Mouse (Mus musculus): ENCODE data around the gene Atxn1.

Gene Atxn1

GRCm38 (mm10) chr13:45715583-45716180 lies 249.1 kb downstream of the Atxn1 start:
- no peak for DNase-seq

- DNase-seq = no peak
Measured at GRCm38 (mm10) chr13:45710041-45710440, 254.8 kb downstream of the Atxn1 start.

DNA sequence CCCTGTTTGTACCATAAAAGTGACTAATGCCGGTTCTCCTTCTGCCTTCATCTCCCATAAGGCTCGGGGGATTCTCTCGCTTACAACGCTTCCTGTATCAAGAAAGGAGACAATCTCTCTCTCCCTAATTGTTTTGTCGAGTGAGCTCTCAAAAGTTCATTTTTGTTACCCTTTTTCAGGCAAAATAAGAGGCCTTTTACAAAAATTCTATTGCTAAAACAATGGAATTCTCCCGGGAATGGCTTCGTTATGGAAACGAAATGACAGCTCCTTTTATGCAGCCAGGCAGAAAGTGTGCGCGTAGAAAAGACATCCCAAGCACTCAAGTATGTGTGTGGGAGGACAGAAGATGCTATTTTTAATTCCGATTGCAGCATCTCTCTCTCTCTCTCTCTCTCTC lies 255.4 kb downstream of the Atxn1 start:
- peak; percentile 30 for DNase-seq

- DNase-seq = no peak
Measured at GRCm38 (mm10) chr13:45701296-45701790, 263.5 kb downstream of the Atxn1 start.

DNA sequence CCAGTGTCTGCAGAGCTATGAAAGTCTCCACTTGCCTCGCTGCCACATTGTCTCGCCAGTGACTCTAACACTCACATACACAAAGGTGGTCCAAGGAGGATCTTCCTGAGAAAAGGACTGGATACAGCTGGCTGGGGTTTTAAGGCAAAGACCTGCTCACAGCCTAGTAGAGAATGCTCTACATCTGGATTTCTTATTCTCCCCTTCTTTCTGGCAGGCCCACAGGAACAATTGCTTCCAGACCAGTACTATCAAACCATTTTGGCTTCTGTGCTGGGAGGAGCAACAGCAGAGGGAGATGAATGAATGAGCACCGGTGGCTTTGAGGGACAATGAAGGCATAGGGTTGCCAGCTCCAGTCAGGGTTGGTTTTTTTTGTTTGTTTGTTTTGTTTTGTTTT lies 265.8 kb downstream of the Atxn1 start:
- DNase-seq = no peak

GRCm38 (mm10) chr13:45696009-45696408 lies 268.8 kb downstream of the Atxn1 start:
- no peak for DNase-seq

DNA sequence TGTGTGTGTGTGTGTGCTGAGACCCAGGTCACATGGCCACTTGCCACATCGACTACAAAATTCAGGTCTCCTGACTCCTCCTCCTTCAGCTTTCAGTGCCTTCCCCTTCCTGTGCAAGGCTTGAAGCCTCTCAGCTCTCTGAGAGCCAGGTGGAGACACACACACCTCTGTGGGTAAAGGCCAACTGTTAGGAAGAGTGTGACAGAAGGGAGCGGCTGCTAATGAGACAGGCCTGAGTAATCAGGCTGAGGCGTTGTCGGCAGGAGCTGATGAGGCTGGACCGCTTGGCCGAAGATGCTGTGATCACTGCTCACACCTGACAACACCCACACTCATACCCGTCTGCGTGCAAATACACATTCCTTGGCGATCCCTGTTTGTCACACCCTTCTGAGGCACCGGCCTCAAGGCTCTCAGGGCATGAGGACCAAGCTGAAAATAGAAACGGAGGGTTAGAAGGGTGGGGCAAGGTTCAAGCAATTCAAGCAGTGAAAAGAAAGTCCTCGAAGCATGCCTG lies 269.8 kb downstream of the Atxn1 start:
- DNase-seq = no peak

- DNase-seq = no peak
Measured at GRCm38 (mm10) chr13:45693953-45694352, 270.9 kb downstream of the Atxn1 start.

- DNase-seq = no peak
Measured at GRCm38 (mm10) chr13:45693534-45693933, 271.3 kb downstream of the Atxn1 start.

- DNase-seq = no peak
Measured at GRCm38 (mm10) chr13:45693126-45693525, 271.7 kb downstream of the Atxn1 start.

DNA sequence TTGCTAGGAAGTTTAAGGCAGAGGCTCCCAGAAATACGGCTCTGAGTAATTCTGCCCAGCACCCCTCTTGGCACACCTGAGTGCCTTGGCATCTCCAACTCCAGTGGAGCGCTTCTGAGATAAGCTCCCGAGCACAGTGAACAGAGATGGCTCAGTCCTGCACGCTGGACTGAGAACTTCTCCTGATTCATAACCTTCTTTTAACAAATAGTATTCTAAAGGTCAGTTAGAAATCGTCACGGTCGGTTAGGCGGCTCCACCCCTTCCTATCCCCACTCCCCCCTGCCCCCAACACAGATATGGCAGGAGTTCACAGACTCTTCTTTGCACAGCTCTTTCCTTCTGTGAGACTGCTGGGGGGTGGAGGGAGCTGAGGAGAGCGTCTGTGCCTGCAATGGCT lies 272.4 kb downstream of the Atxn1 start:
- DNase-seq = no peak

GRCm38 (mm10) chr13:45690426-45690825 lies 274.4 kb downstream of the Atxn1 start:
- DNase-seq = no peak

GRCm38 (mm10) chr13:45688864-45689263 lies 275.9 kb downstream of the Atxn1 start:
- DNase-seq = no peak

DNA sequence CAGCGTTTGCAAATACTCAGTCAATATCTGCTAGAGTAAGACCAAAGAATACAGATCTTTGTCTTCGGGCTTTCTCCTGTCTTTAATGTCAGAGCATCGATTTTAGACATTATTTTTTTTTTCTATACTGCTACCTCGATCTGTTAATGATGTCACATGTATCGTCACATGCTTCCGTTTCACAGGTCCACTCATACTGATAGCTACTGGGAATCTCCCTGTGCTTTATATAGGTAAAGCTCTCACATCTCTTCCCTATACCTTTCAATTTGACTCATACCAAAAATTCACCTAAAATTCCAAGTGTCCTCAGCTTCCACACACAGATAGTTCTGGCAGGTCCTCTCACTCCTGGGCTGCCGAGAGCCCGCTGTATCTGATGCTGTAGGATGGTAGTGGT lies 277.2 kb downstream of the Atxn1 start:
- DNase-seq = no peak

DNA sequence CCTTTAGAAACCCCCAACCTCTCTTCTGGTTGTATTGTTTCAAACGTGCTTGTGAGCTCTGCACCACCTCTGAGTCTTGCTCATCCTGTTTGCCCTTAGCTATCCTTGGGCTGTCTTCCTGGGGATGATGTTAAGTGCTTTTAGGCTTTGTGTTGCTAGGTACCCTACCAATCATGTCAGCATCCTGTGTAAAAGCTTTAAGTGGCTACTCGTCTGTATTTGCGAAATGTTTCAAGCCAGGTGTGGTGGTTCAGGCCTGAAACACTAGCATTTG lies 278.6 kb downstream of the Atxn1 start:
- no peak for DNase-seq

- DNase-seq = no peak
Measured at GRCm38 (mm10) chr13:45685575-45686308, 279.1 kb downstream of the Atxn1 start.

GRCm38 (mm10) chr13:45684891-45685311 lies 279.9 kb downstream of the Atxn1 start:
- no peak for DNase-seq

GRCm38 (mm10) chr13:45683991-45684390 lies 280.8 kb downstream of the Atxn1 start:
- no peak for DNase-seq

GRCm38 (mm10) chr13:45681196-45681595 lies 283.6 kb downstream of the Atxn1 start:
- DNase-seq = no peak

GRCm38 (mm10) chr13:45680651-45681050 lies 284.2 kb downstream of the Atxn1 start:
- no peak for DNase-seq

DNA sequence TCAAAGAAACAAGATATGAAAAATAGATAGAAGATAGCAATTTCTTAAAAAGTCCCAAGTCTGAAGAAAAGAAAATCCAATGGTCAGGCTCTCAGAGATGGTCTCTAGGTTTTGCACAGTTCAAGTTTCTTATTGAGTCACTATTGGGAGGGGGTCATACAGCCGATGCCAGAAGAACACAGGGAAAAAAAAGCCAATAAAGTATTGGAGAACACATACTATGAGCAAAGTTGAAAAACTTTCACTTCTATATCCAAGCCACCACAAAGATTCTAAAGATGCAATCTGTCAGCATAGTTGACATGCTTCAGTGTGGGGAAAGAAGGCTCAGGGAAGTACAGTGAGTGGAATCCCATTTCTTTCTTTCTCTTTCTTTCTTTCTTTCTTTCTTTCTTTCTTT lies 285.7 kb downstream of the Atxn1 start:
- no peak for DNase-seq

DNA sequence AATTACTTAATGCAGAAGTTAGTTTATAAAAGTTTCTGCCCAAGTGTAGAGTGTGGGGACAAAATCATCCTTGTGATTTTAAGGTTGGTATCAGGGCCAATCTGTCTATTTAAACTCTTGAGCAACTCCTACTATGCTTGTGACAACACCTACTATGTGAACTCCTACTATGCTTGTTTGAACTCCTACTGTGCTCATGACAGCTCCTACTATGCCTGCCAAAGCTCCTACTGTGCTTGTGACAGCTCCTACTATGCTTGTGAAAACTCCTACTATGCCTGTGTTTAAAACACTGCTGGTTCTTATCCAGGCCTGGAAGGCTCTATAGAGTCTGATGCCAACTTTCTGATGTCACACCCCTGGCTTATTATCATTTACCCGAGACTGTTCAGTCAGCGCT lies 292.2 kb downstream of the Atxn1 start:
- no peak for DNase-seq

- DNase-seq = peak; percentile 19
Measured at GRCm38 (mm10) chr13:45669969-45670368, 294.8 kb downstream of the Atxn1 start.

GRCm38 (mm10) chr13:45662852-45663251 lies 302.0 kb downstream of the Atxn1 start:
- DNase-seq = no peak

DNA sequence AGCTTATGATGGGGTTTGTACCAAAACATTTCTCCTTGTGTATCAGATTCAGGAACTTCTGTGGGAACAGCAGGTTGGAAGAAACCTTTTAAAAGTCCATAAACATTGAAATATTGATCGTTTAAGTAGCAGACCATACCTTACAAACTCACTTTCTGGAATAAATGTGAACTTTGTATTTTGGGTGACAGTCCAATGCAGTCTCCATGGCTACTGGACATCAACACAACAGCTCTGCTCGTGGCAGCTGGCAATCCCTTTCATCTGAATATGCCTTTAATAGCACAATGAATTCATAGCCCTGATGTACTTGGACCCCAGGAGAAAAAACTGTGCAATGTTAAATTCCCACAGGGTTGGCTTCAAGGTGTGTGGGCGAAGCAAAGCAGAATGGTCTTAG lies 302.6 kb downstream of the Atxn1 start:
- no peak for DNase-seq

Measured in retina, postnatal 1 day (tissue).